26 mouse cellular contexts compared by ENCODE assay signal in the genomic region with DNA sequence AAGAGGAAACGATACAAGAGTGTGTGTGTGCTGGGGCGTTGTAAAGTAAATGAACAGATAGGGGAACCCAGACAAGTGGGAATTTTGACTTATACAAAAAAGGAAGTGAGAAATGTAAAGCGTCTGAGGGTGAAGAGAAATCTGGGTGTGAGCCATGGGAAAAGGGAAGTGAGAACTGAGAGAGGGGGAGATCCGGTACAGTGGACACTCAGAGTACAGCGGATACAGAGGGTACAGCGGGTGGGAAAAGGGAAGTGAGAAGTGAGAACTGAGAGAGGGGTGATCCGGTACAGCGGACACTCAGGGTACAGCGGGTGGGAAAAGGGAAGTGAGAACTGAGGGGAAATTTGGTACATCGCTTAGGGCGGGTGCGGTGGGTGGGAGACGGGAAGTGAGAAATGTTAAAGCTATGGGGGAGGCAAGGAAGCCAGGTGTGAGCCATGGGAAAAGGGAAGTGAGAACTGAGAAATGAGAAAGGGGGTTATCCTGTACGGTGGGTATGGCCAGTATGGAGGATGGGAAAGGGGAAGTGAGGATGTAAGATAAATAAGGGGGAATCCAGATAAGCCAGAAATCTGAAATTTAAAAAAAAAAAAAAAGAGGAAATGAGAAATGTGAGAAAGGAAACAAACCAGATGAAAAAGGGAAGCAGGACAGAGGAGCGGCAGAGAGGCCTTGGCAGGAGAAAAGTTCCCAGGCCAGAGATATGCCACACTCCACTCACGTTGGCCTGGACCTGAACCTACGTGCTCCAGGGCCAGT.
A peak's percentile ranks its signal among the peaks of the same experiment; 100 is the strongest.
DNase-seq lines count a peak whose midpoint lies in the region; ATAC-seq and TF ChIP-seq lines count a peak whose summit lies in the region.
"Had no signal": no experiment of that assay in that cellular context is flagged by ENCODE, and none has a peak within 500 bp of the region (broad histone marks: within the 10 kb centered on the region; RNA-seq: fewer than 3 reads in every experiment).

No protein-coding gene starts in this region.

- 0 out of 2 replicates have a peak, but pooled peaks cover 4% of the 10 kb centered on the region for H3K4me1 ChIP-seq in heart, embryonic 10.5 days
- peaks cover 2 to 3% of the 10 kb centered on the region in 2 experiments; a peak in 2 of 4 replicates for H3K4me1 ChIP-seq in MEL (ENCODE audit: control insufficient read depth in 1 of 2, insufficient read depth in 2 of 2, low read length in 2 of 2)
- H3K4me1 ChIP-seq: embryonic facial prominence, embryonic 10.5 days; heart, embryonic 12.5 days; hindbrain, embryonic 15.5 days; intestine, embryonic 15.5 days; limb, embryonic 12.5 days; liver, embryonic 13.5 days; megakaryocyte, embryonic 14.5 days had no signal

- peak; percentile 96 for ATAC-seq in granulocyte monocyte progenitor cell, adult 5-6 weeks (replicated peaks; ENCODE audit: poor library complexity, severe bottlenecking)
- ATAC-seq in neutrophil, adult 5-6 weeks (ENCODE audit: extremely low read depth, insufficient number of reproducible peaks, low FRiP score, poor library complexity, severe bottlenecking): peak; percentile 92
- ATAC-seq: activated CD4-positive, CD25-positive, alpha-beta regulatory T cell, adult 4 months; intestine, embryonic 15.5 days; Patski had no signal

- TF ChIP-seq CTCF in MEL (IDR thresholded peaks at IDR 0.05 in 2 of 3, conservative IDR thresholded peaks at IDR 0.05 in 1 of 3; ENCODE audit: control insufficient read depth in 1 of 3, insufficient read depth in 1 of 3, low read depth in 2 of 3, low read length in 3 of 3, poor library complexity in 1 of 3, severe bottlenecking in 1 of 3): no peak

- H3K4me3 ChIP-seq in heart, embryonic 10.5 days: no peak overlapping the region
- H3K4me3 ChIP-seq in MEL (ENCODE audit: control insufficient read depth in 1 of 2, insufficient read depth in 1 of 2, low read depth in 2 of 2, low read length in 2 of 2): no peak overlapping the region
- H3K4me3 ChIP-seq: embryonic facial prominence, embryonic 10.5 days; gastrocnemius, adult 2 months; heart, embryonic 12.5 days; hindbrain, embryonic 15.5 days; intestine, embryonic 15.5 days; limb, embryonic 12.5 days; liver, embryonic 13.5 days; megakaryocyte, embryonic 14.5 days had no signal

- TF ChIP-seq EP300 in MEL (IDR thresholded peaks at IDR 0.05; ENCODE audit: low read depth in 1 of 2, low read length in 2 of 2): peak; percentile 87 to 89

- no peaks in the 10 kb centered on the region for H3K79me2 ChIP-seq in MEL (ENCODE audit: control insufficient read depth, insufficient read depth, low read length, poor library complexity)

- no peak overlapping the region for H3K27ac ChIP-seq in heart, embryonic 10.5 days
- H3K27ac ChIP-seq in MEL (ENCODE audit: control insufficient read depth, low read depth, low read length): peak overlapping the region; percentile 65
- H3K27ac ChIP-seq: embryonic facial prominence, embryonic 10.5 days; gastrocnemius, adult 2 months; hindbrain, embryonic 15.5 days; intestine, embryonic 15.5 days; limb, embryonic 12.5 days; liver, embryonic 13.5 days; stomach, postnatal 0 days had no signal

- no peak for TF ChIP-seq POLR2A in MEL (IDR thresholded peaks at IDR 0.05; ENCODE audit: control insufficient read depth in 1 of 2, insufficient read depth in 1 of 2, low read depth in 1 of 2, low read length in 2 of 2, poor library complexity in 1 of 2)

- no peak overlapping the region for H3K9ac ChIP-seq in MEL (ENCODE audit: control insufficient read depth, low read depth, low read length, poor library complexity, severe bottlenecking)
- H3K9ac ChIP-seq: heart, embryonic 12.5 days; hindbrain, embryonic 15.5 days; intestine, embryonic 15.5 days; limb, embryonic 12.5 days; liver, embryonic 13.5 days had no signal

- peak; percentile 57 for DNase-seq in heart, embryonic 10.5 days (ENCODE audit: low spot score)
- no peak for DNase-seq in heart, postnatal 36 days
- peak; percentile 91 for DNase-seq in MEL (ENCODE audit: low read depth, low spot score)
- DNase-seq in adrenal gland, adult 2 months: no peak
- DNase-seq in ovary, postnatal 14 days (ENCODE audit: low spot score): no peak
- no peak for DNase-seq in thymus, postnatal 10 days (ENCODE audit: low spot score in 2 of 2)
- DNase-seq: adrenal gland, postnatal 25 days; cerebellum, adult 2 months; gastrocnemius, adult 2 months; heart, postnatal 14 days; kidney, postnatal 4 days; layer of hippocampus, adult 9-11 months; liver, embryonic 13.5 days; midbrain, embryonic 14.5 days; thymus, postnatal 25 days had no signal

- TF ChIP-seq RAD21 in MEL (IDR thresholded peaks at IDR 0.05; ENCODE audit: low read depth, low read length): no peak

- 81% methylated on average over 17 of the region's 17 CpGs for WGBS in heart, embryonic 10.5 days

- H3K27me3 ChIP-seq in heart, embryonic 10.5 days (ENCODE audit: insufficient read depth, poor library complexity, severe bottlenecking): no peaks in the 10 kb centered on the region
- H3K27me3 ChIP-seq in MEL (ENCODE audit: control insufficient read depth in 1 of 2, insufficient read depth in 2 of 2, low read length in 2 of 2): no peaks in the 10 kb centered on the region
- H3K27me3 ChIP-seq: heart, embryonic 12.5 days; hindbrain, embryonic 15.5 days; intestine, embryonic 15.5 days; limb, embryonic 12.5 days; liver, embryonic 13.5 days had no signal

- no peaks in the 10 kb centered on the region for H3K36me3 ChIP-seq in heart, embryonic 10.5 days
- peaks cover 0 to 2% of the 10 kb centered on the region in 2 experiments; a peak in 1 of 4 replicates for H3K36me3 ChIP-seq in MEL (ENCODE audit: control insufficient read depth in 1 of 2, insufficient read depth in 2 of 2, low read length in 2 of 2)
- H3K36me3 ChIP-seq: embryonic facial prominence, embryonic 10.5 days; heart, embryonic 12.5 days; hindbrain, embryonic 15.5 days; intestine, embryonic 15.5 days; limb, embryonic 12.5 days; liver, embryonic 13.5 days had no signal

- no peaks in the 10 kb centered on the region for H3K9me3 ChIP-seq in heart, embryonic 10.5 days
- no peaks in the 10 kb centered on the region for H3K9me3 ChIP-seq in MEL (replicated peaks; ENCODE audit: insufficient read depth, low read length)
- H3K9me3 ChIP-seq: embryonic facial prominence, embryonic 10.5 days; hindbrain, embryonic 15.5 days; intestine, embryonic 15.5 days; limb, embryonic 12.5 days; liver, embryonic 13.5 days; megakaryocyte, embryonic 14.5 days had no signal

- intact Hi-C loops in heart, postnatal 36 days (cut with DNase I): no loop called here

TF ChIP-seq in MEL, 35 proteins besides CTCF, POLR2A, EP300 and RAD21 (continues in another document):
- TF ChIP-seq ZMIZ1 (IDR thresholded peaks at IDR 0.05; ENCODE audit: low read depth, low read length) (no peak), SIN3A (IDR thresholded peaks at IDR 0.05; ENCODE audit: low read length) (0 out of 2 replicates have a peak, but pooled peaks have one; percentile 16), MAFK (IDR thresholded peaks at IDR 0.05; ENCODE audit: borderline replicate concordance, low read depth, low read length) (peak; percentile 38; the same call in 1 of the 2 replicates), MXI1 (IDR thresholded peaks at IDR 0.05; ENCODE audit: low read depth, low read length) (peak; percentile 72), SMC3 (IDR thresholded peaks at IDR 0.05; ENCODE audit: low read depth, low read length) (peak; percentile 13; the same call in 1 of the 2 replicates), POLR2AphosphoS2 (IDR thresholded peaks at IDR 0.05; ENCODE audit: low read length) (no peak), GABPA (IDR thresholded peaks at IDR 0.05; ENCODE audit: low read depth, low read length) (no peak), KAT2A (conservative IDR thresholded peaks at IDR 0.05; ENCODE audit: low read depth, low read length) (no peak), NRF1 (IDR thresholded peaks at IDR 0.05; ENCODE audit: insufficient read depth, low read depth, low read length, poor library complexity, severe bottlenecking) (no peak), E2F4 (IDR thresholded peaks at IDR 0.05; ENCODE audit: borderline replicate concordance, low read depth, low read length) (no peak), TBP (IDR thresholded peaks at IDR 0.05; ENCODE audit: low read depth, low read length) (no peak), BHLHE40 (IDR thresholded peaks at IDR 0.05; ENCODE audit: borderline replicate concordance, low read depth, low read length) (peak; percentile 70), MAZ (IDR thresholded peaks at IDR 0.05; ENCODE audit: low read depth, low read length) (peak; percentile 69), MAX (IDR thresholded peaks at IDR 0.05; ENCODE audit: low read length) (peak; percentile 36; the same call in 1 of the 2 replicates), MYC (IDR thresholded peaks at IDR 0.05; ENCODE audit: low read depth, low read length) (0 out of 2 replicates have a peak, but pooled peaks have one; percentile 41), MEF2A (IDR thresholded peaks at IDR 0.05; ENCODE audit: extremely low read depth, insufficient replicate concordance, low read depth, low read length, poor library complexity, severe bottlenecking) (no peak), NELFE (IDR thresholded peaks at IDR 0.05; ENCODE audit: low read depth, low read length) (0 out of 2 replicates have a peak, but pooled peaks have one; percentile 21), USF1 (IDR thresholded peaks at IDR 0.05; ENCODE audit: low read depth, low read length) (no peak), MYB (IDR thresholded peaks at IDR 0.05; ENCODE audit: low read depth, low read length) (peak; percentile 32; the same call in 1 of the 2 replicates), RCOR1 (IDR thresholded peaks at IDR 0.05; ENCODE audit: low read depth, low read length) (peak; percentile 90), TCF12 (IDR thresholded peaks at IDR 0.05; ENCODE audit: low read depth, low read length) (peak; percentile 43; the same call in 1 of the 2 replicates), ETS1 (IDR thresholded peaks at IDR 0.05; ENCODE audit: low read depth, low read length) (peak; percentile 80), HCFC1 (IDR thresholded peaks at IDR 0.05; ENCODE audit: low read depth, low read length) (no peak), ZKSCAN1 (IDR thresholded peaks at IDR 0.05; ENCODE audit: low read depth, low read length) (no peak; the same call in 1 of the 2 replicates), POLR2AphosphoS5 (IDR thresholded peaks at IDR 0.05; ENCODE audit: borderline replicate concordance, low read depth, low read length) (no peak), UBTF (IDR thresholded peaks at IDR 0.05; ENCODE audit: borderline replicate concordance, insufficient read depth, low read depth, low read length) (no peak), TAL1 (IDR thresholded peaks at IDR 0.05; ENCODE audit: low read length) (peak; percentile 3; the same call in 1 of the 2 replicates), ZC3H11A (IDR thresholded peaks at IDR 0.05; ENCODE audit: low read depth, low read length) (no peak), CHD1 (IDR thresholded peaks at IDR 0.05; ENCODE audit: low read depth, low read length) (no peak), CHD2 (IDR thresholded peaks at IDR 0.05; ENCODE audit: low read length) (peak; percentile 67)

Comparison
In these comparisons a context has a peak if more than half of its experiments do, and no peak if none do; other contexts are left out.
1. DNase-seq: peak in heart, embryonic 10.5 days (single experiment) and MEL (single experiment); none in heart, postnatal 36 days (0 of 2), adrenal gland, adult 2 months (single experiment), ovary, postnatal 14 days (single experiment) and thymus, postnatal 10 days (0 of 2).